Mouse (Mus musculus) kidney, postnatal 36 days (tissue): ENCODE results near the gene Frmd4b.
A peak's percentile ranks its signal among the peaks of the same experiment; 100 is the strongest.

Source experiments
- DNase-seq, 2 experiments: peaks; one replicate each; pipeline ENCODE4 v3.0.0; 2021 to 2022; ENCODE audit warnings: mixed read lengths in 2 of 2

Gene Frmd4b

GRCm38 (mm10) chr6:97617266-97617743 lies at the start of gene Frmd4b:
TSS of gene Frmd4b (minus strand) at chr6:97617541.
- peak; percentile 27 to 49 for DNase-seq

- no peak for DNase-seq
Measured at GRCm38 (mm10) chr6:97666417-97666816, 49.1 kb upstream of the Frmd4b start.

- DNase-seq = no peak
Measured at GRCm38 (mm10) chr6:97658921-97659320, 41.6 kb upstream of the Frmd4b start.

- no peak for DNase-seq
Measured at GRCm38 (mm10) chr6:97655986-97656385, 38.6 kb upstream of the Frmd4b start.

- no peak for DNase-seq
Measured at GRCm38 (mm10) chr6:97647501-97647900, 30.2 kb upstream of the Frmd4b start.

GRCm38 (mm10) chr6:97623330-97623729 lies 6.0 kb upstream of the Frmd4b start:
- DNase-seq = no peak

GRCm38 (mm10) chr6:97622236-97622635 lies 4.9 kb upstream of the Frmd4b start:
- DNase-seq = no peak

GRCm38 (mm10) chr6:97617774-97618173 lies 433 bp upstream of the Frmd4b start:
- DNase-seq = no peak

- DNase-seq = peak; percentile 46 to 68
Measured at GRCm38 (mm10) chr6:97616658-97617265, 579 bp downstream of the Frmd4b start.

- DNase-seq = peak in 1 of 2 experiments; percentile 5
Measured at GRCm38 (mm10) chr6:97615901-97616461, 1.4 kb downstream of the Frmd4b start.

- no peak for DNase-seq
Measured at GRCm38 (mm10) chr6:97614179-97614578, 3.2 kb downstream of the Frmd4b start.

GRCm38 (mm10) chr6:97612861-97613260 lies 4.5 kb downstream of the Frmd4b start:
- no peak for DNase-seq

- no peak for DNase-seq
Measured at GRCm38 (mm10) chr6:97610051-97610450, 7.3 kb downstream of the Frmd4b start.

- no peak for DNase-seq
Measured at GRCm38 (mm10) chr6:97607646-97608045, 9.7 kb downstream of the Frmd4b start.

GRCm38 (mm10) chr6:97595218-97595617 lies 22.1 kb downstream of the Frmd4b start:
- no peak for DNase-seq

- no peak for DNase-seq
Measured at GRCm38 (mm10) chr6:97594589-97594988, 22.8 kb downstream of the Frmd4b start.

GRCm38 (mm10) chr6:97590230-97590629 lies 27.1 kb downstream of the Frmd4b start:
- no peak for DNase-seq

GRCm38 (mm10) chr6:97589581-97589980 lies 27.8 kb downstream of the Frmd4b start:
- no peak for DNase-seq

GRCm38 (mm10) chr6:97589031-97589430 lies 28.3 kb downstream of the Frmd4b start:
- no peak for DNase-seq

- no peak for DNase-seq
Measured at GRCm38 (mm10) chr6:97586606-97587005, 30.7 kb downstream of the Frmd4b start.

- DNase-seq = no peak
Measured at GRCm38 (mm10) chr6:97586024-97586423, 31.3 kb downstream of the Frmd4b start.

GRCm38 (mm10) chr6:97582748-97583147 lies 34.6 kb downstream of the Frmd4b start:
- no peak for DNase-seq

GRCm38 (mm10) chr6:97581941-97582340 lies 35.4 kb downstream of the Frmd4b start:
- DNase-seq = no peak

- DNase-seq = no peak
Measured at GRCm38 (mm10) chr6:97580479-97581030, 36.8 kb downstream of the Frmd4b start.
